Mouse (Mus musculus) cerebellum, postnatal 4 days (tissue): ENCODE data around the gene 1810030O07Rik.
"Not testable (repeated sequence)": the region's sequence is repeated elsewhere in the genome, so short reads cannot be mapped to it uniquely, and the experiment has no call there.

Experiments used
- DNase-seq, 2 experiments: peaks; one replicate each; pipeline ENCODE4 v3.0.0; 2022; ENCODE audit warnings: low spot score in 2 of 2, mixed read lengths in 1 of 2

Gene 1810030O07Rik

GRCm38 (mm10) chrX:12673054-12673775, at the start of gene 1810030O07Rik:
Gene 1810030O07Rik, minus strand, starts transcription at chrX:12673668.
- peak; percentile 53 to 76 for DNase-seq

- no peak for DNase-seq
These were observed 42.6 kb upstream of the 1810030O07Rik start for GRCm38 (mm10) chrX:12716036-12716435.

DNA sequence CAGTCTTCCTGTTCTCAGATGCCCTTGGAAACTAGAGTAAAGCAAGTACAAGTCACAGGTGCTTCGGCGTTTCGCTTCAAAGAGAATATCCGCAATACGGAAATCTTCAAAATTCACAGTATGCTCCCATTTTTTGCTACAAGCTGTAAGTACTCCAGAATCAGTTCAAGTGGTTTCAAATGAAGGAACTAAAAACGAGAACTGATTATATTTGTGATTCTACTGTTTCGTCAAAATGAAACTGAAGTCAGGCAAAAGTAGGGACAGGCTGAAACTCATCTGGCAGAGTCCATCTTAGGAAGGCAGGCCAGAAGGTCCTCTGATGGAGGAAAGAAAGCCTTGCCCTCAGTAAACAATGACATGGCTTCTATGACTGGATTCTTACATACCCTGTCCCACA, 40.3 kb upstream of the 1810030O07Rik start:
- no peak for DNase-seq

GRCm38 (mm10) chrX:12686910-12687309, 13.4 kb upstream of the 1810030O07Rik start:
- DNase-seq, result no peak

DNA sequence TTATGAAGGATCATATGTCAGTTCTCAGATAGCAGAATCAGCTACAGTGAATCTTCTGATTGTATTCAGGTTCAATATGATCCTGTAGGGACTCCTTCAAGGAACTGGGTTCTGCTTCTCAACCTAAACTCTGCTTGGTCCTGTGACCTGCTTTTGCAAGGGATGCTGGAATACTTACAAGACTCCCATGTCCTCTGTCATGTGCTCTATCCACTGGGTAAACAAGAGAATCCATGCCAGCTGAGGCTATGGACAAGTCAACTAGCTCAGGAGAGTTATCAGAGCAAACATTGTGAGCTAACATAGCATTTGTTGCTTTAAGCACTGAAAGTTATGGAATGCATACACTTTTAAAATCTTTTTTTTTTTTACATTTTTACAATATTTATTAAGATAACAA, 12.6 kb upstream of the 1810030O07Rik start:
- DNase-seq, result no peak

DNA sequence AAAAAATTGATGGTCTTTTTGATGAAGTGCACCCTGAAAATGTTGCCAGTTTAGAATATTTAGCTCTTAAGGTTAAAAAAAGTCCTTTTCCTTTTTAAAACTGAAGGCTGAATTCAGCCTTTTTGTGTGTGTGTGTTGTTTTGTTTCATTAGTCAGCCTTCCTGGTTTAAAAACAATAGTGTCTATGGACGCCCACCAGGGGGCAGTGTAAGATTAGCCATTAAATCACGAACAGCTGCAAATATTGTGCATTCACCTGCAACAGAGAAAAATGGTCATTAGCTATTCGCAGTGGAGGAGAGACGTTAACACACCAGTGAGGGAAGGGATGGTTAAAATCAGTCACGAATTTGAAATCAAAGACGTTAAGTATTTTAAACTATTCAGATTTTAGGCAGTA, 3.9 kb upstream of the 1810030O07Rik start:
- peak; percentile 29 to 66 for DNase-seq

DNA sequence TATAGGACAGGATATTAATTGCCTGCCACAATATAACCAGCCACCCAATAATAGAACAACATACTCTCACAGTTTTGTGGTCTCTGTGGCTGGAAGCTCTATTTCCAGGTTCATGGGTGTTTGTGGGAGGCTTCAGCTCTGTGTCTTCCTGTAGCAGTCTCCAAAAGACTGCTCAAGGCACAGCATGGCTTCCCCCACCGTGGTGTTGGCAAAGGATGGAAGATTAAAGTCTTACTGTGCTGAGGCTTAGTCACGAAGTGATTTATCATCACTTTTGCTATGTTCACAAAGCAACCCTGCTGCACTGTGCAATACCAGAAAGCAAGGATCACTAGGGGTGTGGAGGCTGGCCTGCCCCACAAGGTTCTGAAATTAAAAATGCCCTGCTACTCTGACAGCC, 19.6 kb downstream of the 1810030O07Rik start:
- DNase-seq, result no peak

DNA sequence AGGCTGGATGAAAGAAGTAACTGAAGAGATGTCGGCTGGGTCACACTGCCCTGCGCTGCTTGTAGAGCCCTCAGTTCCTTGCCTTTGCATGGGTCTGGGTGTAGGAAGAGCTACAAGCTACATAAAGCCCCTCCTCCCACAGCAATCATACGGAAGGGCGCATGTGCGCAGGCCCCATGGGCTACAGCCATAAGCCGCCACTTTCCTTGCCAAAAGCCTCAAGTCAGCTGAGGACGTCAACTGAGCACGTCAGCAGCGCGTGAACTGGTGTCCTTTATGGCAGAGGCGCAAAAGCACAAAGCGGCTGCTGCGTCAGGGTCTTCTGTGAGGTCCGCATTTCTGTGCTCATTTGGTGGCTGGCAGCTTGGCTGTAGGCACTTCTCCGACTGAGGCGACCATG, 21.6 kb downstream of the 1810030O07Rik start:
- no peak for DNase-seq

DNA sequence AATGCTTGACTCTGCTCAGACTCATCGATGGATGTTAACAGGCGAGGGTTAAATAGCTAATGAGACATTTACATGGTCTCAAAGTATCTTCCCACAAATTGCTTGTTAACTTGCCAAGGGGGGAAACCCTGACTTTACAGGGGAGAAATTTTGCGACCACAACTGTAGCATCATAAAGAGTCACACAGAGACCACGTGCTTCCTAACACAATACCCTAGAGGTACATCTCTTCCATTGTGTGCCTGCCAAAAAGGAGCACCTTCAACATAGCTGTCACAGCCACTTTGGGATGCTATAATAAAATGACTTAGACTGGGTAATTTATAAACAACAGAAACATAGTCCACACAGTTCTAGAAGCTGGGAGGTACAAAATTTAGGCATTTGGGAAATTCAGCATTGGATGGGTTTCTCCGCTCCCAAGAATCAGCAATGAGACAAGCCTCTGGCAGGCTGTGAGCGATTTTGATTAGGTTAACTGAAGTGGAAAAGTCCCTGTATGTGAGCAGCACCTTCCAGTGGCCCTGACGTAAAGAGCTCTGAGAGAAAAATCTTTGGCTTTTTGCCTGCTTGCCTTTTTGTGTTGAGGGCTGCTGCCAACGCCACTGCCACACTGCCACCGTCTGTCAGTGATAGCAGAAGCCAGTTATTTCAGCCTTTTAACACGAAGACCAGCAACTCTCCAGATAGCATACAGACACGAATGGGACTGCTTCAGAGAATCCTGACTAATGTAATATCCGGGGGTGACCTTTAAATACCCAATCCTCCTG, 27.8 kb downstream of the 1810030O07Rik start:
- peak in 1 of 2 experiments; percentile 37 for DNase-seq

DNA sequence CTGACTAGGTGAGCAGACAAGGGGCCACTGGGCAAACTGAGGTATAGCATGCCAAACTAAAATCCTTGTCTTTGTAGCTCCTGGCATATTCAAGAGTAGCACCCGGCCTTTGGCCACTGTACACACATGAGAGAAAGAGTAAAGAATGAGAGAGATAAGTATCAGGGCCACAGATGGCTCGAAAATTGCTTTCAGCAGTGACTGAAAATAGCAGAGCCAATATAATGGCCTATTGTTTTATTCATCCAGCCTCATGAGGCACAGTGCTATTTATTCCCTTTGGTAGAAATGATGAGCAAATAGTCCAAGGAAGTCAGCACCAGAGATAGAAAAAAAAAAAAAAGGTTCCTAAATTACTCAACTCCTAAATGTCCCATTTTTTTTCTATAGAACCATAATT, 28.5 kb downstream of the 1810030O07Rik start:
- no peak for DNase-seq

DNA sequence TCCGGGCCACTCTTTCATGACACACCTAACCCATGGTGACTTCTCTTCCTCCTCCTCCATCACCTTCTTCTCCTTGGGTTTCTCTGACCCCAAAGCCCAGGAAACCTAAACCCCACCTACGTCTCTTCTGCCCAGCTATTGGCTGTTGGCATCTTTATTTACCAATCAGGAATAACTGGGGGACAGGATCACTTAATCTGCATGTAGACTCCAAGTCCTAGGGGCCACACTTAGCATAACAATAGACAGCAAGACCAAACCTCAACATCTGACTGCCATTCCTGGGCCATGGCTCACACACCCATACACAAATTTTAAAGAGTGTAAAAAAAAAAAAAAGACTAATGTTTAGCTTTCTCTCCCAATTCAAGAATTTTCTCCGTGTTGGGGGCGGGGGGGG, 48.3 kb downstream of the 1810030O07Rik start:
- DNase-seq, result no peak

DNA sequence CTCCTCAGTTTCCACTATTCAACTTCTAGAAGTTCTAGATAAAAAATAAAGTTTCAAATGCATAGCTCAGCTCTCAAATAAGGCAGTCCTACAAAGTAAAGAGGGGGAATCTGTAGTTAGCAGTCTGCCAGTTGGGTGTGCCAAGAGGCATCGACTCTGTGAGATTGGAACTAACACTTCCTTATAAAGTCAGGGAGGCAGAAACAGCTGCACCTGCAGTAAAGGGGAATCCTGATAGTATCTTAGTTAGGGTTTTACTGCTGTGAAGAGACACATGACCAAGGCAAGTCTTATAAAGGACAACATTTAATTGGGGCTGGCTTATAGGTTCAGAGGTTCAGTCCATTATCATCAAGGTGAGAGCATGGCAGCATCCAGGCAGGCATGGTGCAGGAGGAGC, 61.1 kb downstream of the 1810030O07Rik start:
- DNase-seq, result not testable (repeated sequence)

GRCm38 (mm10) chrX:12611211-12611610, 62.3 kb downstream of the 1810030O07Rik start:
- DNase-seq, result no peak

GRCm38 (mm10) chrX:12610541-12610940, 62.9 kb downstream of the 1810030O07Rik start:
- not testable (repeated sequence) for DNase-seq
